Mouse (Mus musculus): Measurements from ENCODE around the gene Zfp112. TPM values are rescaled to one million over a fixed set of nuclear protein-coding genes. Genes with fewer than 3 reads are reported as not detected.
"Not testable (repeated sequence)": the region's sequence is repeated elsewhere in the genome, so short reads cannot be mapped to it uniquely, and the experiment has no call there.

The Zfp112 gene
- polyA plus RNA-seq (2012; rRNA removed): 7.7 and 8.1 TPM in 2 replicates

GRCm38 (mm10) chr7:24112156-24112856 lies at the start of gene Zfp112:
Gene Zfp112 (plus strand): TSS chr7:24112314.
- TF ChIP-seq POLR2A (IDR thresholded peaks at IDR 0.05; ENCODE audit: borderline replicate concordance, insufficient read depth, low read length): peak; percentile 61; the same call in 1 of the 2 replicates
- no peak for TF ChIP-seq CTCF (IDR thresholded peaks at IDR 0.05; ENCODE audit: borderline replicate concordance, insufficient read depth, low read depth, low read length)
- no peaks in the 10 kb centered on the region for H3K4me1 ChIP-seq (ENCODE audit: control insufficient read depth, insufficient read depth, low read length)
- DNase-seq: peak; percentile 89 to 95
- peak within 1 kb of the TSS; percentile 45 for H3K27ac ChIP-seq (ENCODE audit: insufficient read depth, low read length)
- peak within 1 kb of the TSS; percentile 94 for H3K4me3 ChIP-seq (replicated peaks; ENCODE audit: insufficient read depth, low read depth, low read length)
- H3K27me3 ChIP-seq (ENCODE audit: control insufficient read depth, insufficient read depth, low read length): no peaks in the 10 kb centered on the region
- whole genome bisulfite sequencing: under 1% methylated on average over 23 of the region's 23 CpGs

GRCm38 (mm10) chr7:24074424-24074823 lies 37.7 kb upstream of the Zfp112 start:
- H3K4me1 ChIP-seq (ENCODE audit: control insufficient read depth, insufficient read depth, low read length); H3K27me3 ChIP-seq (ENCODE audit: control insufficient read depth, insufficient read depth, low read length); H3K4me3 ChIP-seq (replicated peaks; ENCODE audit: insufficient read depth, low read depth, low read length); DNase-seq; H3K27ac ChIP-seq (ENCODE audit: insufficient read depth, low read length): not testable (repeated sequence)
- WGBS: 42% methylated on average over 1 of the region's 1 CpGs

DNA sequence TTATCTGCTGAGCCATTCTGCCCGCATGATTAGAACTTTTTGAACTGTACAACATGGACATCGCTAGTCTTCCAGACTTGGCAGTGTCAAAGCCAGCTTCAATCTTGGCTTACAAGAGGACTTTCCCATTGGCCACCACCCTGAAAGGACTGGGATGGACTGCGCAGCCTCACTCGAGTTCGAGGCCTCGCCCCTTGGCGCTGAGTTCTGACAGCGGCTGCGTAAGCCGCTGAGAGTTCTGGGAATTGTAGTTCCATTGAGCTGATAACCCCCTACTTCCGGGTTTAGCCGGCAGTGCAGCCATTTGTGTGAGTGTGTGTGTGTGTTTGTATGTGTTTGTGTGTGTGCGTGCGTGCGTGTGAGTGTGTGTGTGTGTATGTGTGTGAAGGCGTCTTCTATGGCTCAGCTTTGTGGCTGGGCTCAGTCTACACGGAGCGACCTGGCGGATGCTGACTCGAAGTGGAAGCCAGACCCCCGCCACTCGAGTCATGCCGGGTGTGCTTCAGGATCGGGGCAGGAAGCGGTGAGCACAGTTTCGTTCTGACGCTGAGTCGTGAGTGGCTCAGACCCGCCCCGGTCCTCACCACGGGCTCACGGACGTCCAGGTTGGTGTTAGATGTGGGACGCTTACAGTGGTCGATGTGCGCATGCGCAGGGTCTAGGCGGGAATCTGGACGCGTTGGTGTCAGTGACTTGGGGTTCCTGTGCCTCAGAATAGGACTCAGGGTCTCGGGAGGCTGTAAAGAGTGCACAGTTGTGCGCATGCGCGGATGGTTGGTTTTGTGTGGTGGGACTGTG lies 30.3 kb upstream of the Zfp112 start, which contains the start of gene Zfp180:
Gene Zfp180 (plus strand): TSS at position 291 of the 798 bp plus-strand sequence.
- peak within 1 kb of the TSS; percentile 43; the same call in 1 of the 2 replicates for H3K27ac ChIP-seq (ENCODE audit: insufficient read depth, low read length)
- H3K4me3 ChIP-seq (replicated peaks; ENCODE audit: insufficient read depth, low read depth, low read length): peak within 1 kb of the TSS; percentile 85
- no peaks in the 10 kb centered on the region for H3K27me3 ChIP-seq (ENCODE audit: control insufficient read depth, insufficient read depth, low read length)
- H3K4me1 ChIP-seq (ENCODE audit: control insufficient read depth, insufficient read depth, low read length): peaks cover 6% of the 10 kb centered on the region; the same call in 1 of the 2 replicates
- TF ChIP-seq POLR2A (IDR thresholded peaks at IDR 0.05; ENCODE audit: borderline replicate concordance, insufficient read depth, low read length) (peak; percentile 56; the same call in 1 of the 2 replicates), CTCF (IDR thresholded peaks at IDR 0.05; ENCODE audit: borderline replicate concordance, insufficient read depth, low read depth, low read length) (no peak)
- DNase-seq: peak; percentile 94 to 98
- 15% methylated on average over 44 of the region's 44 CpGs for WGBS

DNA sequence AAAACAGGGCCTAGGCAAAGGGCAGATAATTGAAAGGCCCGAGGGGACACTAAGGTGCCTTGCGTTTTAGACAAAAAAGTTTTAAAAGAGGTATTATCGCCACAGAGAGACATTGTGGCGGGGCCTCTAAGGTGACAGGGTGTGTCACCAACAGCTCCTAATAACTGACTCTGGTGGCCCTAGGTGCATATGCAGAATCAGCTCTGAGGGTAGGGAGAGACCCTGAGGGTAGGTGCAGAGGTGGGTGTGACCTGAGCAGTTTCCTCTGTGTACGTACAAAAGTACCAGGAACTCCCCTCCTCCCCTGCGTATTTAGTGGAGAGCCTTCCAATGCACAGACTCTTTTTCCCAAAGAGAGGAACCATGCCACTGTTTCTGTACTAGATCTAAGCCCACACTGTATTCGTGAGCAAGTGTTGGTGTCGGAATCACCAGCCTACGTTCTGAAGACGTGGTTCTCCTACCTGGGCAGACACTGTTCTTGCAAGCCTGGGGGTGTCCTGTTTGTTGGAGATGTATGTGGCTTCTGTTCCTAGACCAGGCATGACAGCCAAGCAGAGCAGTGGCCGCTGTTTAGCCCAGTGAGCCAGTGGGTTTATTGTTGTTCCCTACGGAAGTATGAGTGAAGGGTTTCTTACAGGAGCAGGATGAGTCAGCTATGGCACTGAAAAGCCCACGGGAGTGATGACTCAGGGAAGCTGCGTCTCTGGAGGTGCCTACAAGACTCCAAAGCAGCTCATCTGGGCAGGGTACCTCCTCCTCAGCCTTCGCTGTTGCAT lies 29.5 kb upstream of the Zfp112 start:
- 0 out of 2 replicates have a peak overlapping the region, but pooled peaks have one; percentile 43 for H3K27ac ChIP-seq (ENCODE audit: insufficient read depth, low read length)
- 45% methylated on average over 15 of the region's 15 CpGs for WGBS
- TF ChIP-seq CTCF (IDR thresholded peaks at IDR 0.05; ENCODE audit: borderline replicate concordance, insufficient read depth, low read depth, low read length) (no peak), POLR2A (IDR thresholded peaks at IDR 0.05; ENCODE audit: borderline replicate concordance, insufficient read depth, low read length) (no peak)
- DNase-seq: no peak
- peaks cover 6% of the 10 kb centered on the region; the same call in 1 of the 2 replicates for H3K4me1 ChIP-seq (ENCODE audit: control insufficient read depth, insufficient read depth, low read length)
- no peaks in the 10 kb centered on the region for H3K27me3 ChIP-seq (ENCODE audit: control insufficient read depth, insufficient read depth, low read length)
- H3K4me3 ChIP-seq (replicated peaks; ENCODE audit: insufficient read depth, low read depth, low read length): peak overlapping the region; percentile 85

DNA sequence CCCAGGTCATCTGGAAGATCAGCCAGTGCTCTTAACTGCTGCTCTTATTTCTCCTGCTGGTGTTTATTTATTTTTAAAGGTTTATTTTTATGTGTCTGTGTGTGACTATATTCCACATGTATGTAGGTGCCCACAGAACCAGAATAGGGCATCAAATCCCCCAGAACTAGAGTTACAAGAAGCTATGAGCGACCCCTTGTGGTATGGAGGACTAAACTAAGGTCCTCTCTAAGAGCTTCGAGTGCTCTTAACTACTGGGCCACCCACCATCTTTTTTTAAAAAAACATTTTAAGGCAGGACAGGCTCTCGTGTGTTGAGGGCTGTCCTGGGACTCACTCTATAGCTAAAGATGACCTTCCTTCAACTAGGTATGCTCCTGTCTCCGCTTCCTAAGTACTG lies 25.2 kb upstream of the Zfp112 start:
- TF ChIP-seq POLR2A (IDR thresholded peaks at IDR 0.05; ENCODE audit: borderline replicate concordance, insufficient read depth, low read length) (no peak), CTCF (IDR thresholded peaks at IDR 0.05; ENCODE audit: borderline replicate concordance, insufficient read depth, low read depth, low read length) (no peak)
- 98% methylated on average over 4 of the region's 4 CpGs for WGBS
- peaks cover 6% of the 10 kb centered on the region; the same call in 1 of the 2 replicates for H3K4me1 ChIP-seq (ENCODE audit: control insufficient read depth, insufficient read depth, low read length)
- H3K27ac ChIP-seq (ENCODE audit: insufficient read depth, low read length): no peak overlapping the region
- no peaks in the 10 kb centered on the region for H3K27me3 ChIP-seq (ENCODE audit: control insufficient read depth, insufficient read depth, low read length)
- H3K4me3 ChIP-seq (replicated peaks; ENCODE audit: insufficient read depth, low read depth, low read length): no peak overlapping the region
- DNase-seq: no peak

DNA sequence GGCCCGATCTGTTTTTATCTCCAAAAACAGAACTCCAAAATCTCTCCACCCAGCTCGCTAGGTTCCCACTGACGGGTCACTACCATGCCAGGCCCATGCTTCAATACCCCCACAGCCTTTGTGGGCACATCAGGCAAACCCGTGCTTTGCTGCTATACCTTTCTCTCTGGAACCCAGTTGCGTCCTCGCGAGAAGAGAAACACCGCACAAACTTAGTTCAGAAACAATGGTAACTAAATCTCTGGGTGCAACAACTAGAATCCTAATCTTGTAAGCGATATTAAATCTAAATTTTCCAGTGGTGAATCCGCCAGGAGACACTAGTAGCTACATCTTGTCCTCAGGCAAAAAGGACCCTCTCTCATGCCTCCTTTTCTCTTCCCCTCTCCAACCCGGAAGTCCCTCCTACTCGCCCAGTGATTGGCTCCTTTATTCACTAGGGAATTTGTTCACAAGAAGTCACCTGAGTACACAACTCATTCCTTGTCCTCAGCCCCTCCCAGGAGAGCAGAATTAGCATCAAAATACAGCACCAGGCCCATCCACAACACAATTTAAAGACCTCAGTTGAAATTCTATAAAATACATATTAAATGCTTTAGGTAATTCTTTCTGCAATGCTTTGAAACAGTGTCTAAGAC lies 24.5 kb upstream of the Zfp112 start:
- H3K4me3 ChIP-seq (replicated peaks; ENCODE audit: insufficient read depth, low read depth, low read length): no peak overlapping the region
- DNase-seq: no peak
- TF ChIP-seq CTCF (IDR thresholded peaks at IDR 0.05; ENCODE audit: borderline replicate concordance, insufficient read depth, low read depth, low read length) (no peak), POLR2A (IDR thresholded peaks at IDR 0.05; ENCODE audit: borderline replicate concordance, insufficient read depth, low read length) (no peak)
- no peaks in the 10 kb centered on the region for H3K27me3 ChIP-seq (ENCODE audit: control insufficient read depth, insufficient read depth, low read length)
- no peak overlapping the region for H3K27ac ChIP-seq (ENCODE audit: insufficient read depth, low read length)
- WGBS: 97% methylated on average over 12 of the region's 12 CpGs
- peaks cover 4% of the 10 kb centered on the region; the same call in 1 of the 2 replicates for H3K4me1 ChIP-seq (ENCODE audit: control insufficient read depth, insufficient read depth, low read length)

DNA sequence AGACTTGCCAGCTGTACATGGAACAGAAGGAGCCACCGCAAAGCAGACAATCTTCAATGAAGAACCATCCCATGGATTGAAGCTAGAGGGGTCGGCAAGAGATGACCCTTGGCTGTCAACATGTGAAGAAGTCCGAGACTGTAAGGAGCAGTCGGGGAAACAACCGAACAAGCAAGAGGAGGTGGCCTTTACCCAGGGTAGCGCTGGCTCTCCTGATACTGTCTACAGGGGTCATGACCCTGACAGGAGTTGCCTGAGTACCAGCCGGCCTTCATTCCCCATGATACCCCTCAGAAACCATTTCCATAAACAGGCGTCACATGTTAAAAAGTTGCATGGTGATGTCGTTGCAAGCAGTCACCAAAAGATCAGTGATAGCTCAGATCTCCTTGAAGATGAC lies 7.7 kb upstream of the Zfp112 start:
- Histone ChIP-seq H3K27me3 (ENCODE audit: control insufficient read depth, insufficient read depth, low read length) (0 out of 2 replicates have a peak, but pooled peaks cover 1% of the 10 kb centered on the region), H3K4me1 (ENCODE audit: control insufficient read depth, insufficient read depth, low read length) (no peaks in the 10 kb centered on the region), H3K27ac (ENCODE audit: insufficient read depth, low read length) (no peak overlapping the region), H3K4me3 (replicated peaks; ENCODE audit: insufficient read depth, low read depth, low read length) (no peak overlapping the region)
- 96% methylated on average over 9 of the region's 9 CpGs for WGBS
- TF ChIP-seq POLR2A (IDR thresholded peaks at IDR 0.05; ENCODE audit: borderline replicate concordance, insufficient read depth, low read length) (no peak), CTCF (IDR thresholded peaks at IDR 0.05; ENCODE audit: borderline replicate concordance, insufficient read depth, low read depth, low read length) (no peak)
- DNase-seq: no peak

Data from cerebellum, adult 2 months (tissue).